Mouse (Mus musculus) cerebellum, adult 9-11 months (tissue): ENCODE data around the gene Chil1.

Experiments
- DNase-seq: peaks from one replicate; pipeline ENCODE4 v3.0.0; 2022

Chil1 gene

DNA sequence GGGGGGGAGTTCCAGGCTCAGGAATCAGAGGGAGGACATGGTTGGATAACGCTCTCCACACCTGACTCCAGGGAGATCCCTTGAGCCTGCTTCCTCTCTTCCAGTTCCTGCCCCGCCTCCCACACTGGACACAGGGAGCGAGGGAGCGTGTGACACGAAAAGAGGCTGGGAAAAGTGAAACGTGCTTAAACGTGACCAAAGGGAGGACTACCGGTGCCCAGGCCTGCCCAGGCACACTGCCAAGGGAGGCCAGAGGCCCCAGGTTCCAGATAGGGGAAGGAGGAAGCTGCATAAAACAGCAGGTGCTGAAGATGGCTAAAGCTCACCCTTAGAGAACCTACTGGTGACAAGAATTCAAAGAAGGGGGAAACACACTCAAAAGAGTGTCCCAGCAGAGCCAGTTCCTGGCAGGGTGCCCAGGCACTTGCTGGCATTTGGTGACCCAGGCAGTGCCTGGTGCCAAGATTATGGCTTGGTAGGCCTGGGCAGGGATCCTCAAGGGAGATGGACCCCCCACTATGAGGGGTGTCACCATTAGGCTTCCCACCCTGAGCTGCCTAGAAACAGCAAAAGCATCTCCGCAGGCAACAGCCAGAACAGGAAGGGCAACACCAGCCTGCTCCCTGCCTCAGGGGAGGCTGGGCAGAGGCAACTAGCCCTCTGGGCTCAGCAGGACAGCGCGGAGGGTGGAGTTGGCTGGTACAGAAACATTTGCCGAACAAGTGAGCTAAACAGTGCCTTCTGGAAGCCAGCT is 51.0 kb downstream of the Chil1 start:
- DNase-seq, result peak; percentile 88

DNA sequence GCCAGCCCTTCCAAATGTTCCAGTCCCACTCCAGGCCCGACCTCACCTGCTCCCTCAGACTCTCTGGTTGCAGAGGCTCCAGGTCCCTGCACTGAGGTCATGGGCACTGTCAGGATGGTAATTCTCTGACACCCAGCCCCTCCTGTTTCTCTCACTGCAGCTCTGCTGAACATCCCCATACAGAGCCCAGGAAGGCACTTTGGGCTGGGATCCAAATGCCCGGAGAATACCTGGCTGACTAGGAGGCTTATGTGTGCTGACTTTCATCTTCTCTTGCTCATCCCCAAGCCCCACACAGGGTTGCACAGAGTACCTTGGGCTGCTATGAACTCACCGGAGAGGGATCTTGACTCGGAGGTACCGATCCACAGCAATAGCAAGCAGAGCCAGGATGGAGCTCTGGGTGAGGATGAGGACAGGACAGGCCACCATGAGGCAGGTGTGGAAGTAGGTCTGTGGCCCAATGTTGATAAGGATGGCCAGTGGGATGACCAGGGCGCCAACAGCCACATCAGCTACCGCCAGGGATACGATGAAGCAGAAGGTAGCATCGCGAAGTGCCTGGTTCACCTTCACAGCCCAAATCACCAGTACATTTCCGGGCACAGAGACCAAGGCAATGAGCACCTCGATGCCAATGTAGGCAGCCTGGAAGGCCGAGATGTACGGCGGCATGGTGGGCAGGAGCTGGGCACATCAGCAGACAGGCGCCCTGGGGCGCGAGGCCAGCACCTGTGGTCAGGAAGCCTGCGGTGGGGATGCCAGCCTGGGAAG is 51.9 kb downstream of the Chil1 start:
- DNase-seq, result peak; percentile 83

DNA sequence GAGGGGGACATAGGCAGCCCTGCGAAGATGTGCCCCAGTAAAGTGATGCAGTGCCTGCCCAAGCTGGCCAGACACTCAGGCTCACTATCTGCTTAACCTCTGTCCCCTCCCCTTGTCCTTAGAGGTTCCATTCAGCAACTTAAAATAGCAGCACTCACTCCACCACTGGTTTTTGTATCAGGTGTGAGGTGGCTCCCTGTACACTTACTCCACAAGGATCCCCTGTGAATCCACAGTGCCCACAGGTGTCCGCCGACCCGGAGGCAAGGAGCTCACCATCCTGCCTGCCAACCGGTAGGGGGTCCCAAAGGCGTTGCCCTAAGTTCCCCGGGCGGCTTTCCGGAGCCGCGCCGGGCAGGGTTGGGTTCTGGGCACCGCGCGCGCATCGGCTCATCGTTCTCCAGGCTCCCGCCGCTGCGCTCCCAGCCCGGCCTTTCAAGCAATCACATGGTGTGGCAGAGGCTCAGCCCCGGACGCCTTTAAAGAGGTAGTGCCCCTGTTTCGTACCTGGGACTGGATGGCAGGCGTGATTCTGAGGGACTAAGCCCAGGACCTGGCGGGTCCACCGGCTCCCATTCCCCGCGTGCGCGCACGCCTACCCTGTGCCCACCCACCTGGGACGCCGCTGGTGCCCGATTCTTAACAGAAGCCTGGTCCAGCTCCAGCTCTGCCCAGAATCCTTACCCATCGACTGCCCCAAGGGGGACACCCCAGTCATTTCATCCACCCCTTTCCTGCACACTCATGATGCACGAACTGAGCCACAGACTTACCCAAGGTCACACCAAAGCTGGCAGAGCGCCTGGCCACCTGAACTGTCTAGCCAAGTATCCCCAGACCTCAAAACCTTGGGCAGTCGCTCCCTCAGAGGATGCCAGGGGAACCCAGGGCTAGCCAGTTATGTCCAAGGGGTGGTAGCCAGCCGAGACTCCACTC is 52.7 kb downstream of the Chil1 start:
- DNase-seq, result peak; percentile 88

DNA sequence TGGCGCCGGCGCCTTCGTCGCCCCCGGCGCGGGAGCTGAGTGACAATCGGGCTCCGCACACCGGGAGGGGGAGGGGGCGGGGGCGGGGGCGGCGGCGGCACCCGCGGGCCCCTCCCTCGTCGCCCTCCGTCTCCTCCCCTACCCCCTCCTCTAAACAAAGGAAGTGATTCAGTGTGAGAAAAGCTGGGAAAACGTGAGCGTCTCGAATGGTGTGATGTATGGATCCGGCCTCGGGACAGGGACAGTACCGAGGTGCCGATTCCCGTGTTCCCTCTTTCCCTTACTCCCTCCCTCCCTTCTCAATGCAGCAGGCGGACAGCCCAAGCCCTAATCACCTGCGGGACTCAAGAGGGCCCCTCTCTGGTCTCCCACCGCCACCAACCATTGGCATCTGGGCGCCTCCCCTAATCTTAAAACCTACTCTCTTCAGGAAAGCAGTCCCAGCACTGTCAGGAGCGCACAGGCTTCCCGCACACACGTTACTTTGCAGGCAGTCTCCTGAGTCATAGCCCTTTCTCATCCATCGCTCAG is 53.5 kb downstream of the Chil1 start, which contains the start of gene Adora1:
Gene Adora1, minus strand, starts transcription at position 41 of the 531 bp plus-strand sequence.
- DNase-seq, result peak; percentile 72

DNA sequence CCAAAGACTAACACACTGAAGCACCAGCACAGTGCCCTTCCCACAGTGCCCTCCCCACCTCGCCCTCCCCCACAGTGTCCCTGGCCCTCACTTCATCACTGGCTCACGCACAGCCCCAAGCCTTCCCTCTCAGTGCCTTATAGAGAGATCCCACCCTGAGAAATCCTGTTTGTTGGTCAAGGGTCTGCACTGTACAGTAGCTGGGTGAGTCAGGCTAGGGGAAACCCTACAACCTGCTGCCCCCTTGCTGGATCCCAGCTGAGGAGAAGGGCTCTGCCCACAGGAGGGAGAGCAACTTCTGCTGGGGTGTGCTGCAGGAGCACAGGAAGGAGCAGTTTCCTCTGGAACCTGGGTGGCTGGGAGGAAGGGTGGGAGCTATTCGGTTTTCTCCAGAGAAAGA is 54.2 kb downstream of the Chil1 start:
- DNase-seq, result peak; percentile 41

DNA sequence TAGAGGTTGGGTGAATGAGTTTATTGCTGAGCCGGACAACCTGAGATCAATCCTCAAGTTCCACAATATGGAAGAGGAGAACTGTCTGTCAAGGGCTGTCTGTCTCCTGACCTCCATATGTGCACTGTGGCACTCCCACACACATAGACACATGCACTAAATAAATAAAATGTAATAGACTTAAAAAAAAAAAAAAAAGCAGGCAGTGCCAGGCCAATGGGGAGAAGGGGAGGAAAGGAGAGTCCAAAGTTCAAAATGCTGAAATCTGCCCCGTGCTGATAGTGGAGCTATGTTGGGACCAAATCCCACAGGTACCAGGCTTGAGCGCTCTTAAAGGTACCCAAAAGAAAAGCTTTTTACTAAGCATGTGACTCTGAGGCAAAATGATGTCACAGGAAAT is 55.5 kb downstream of the Chil1 start:
- no peak for DNase-seq
